Mouse (Mus musculus): ENCODE measurements around the gene Olfr462. TPM values are rescaled to one million over a fixed set of nuclear protein-coding genes. Genes with fewer than 3 reads are reported as not detected.
A peak's percentile ranks its signal among the peaks of the same experiment; 100 is the strongest.
"Not testable (repeated sequence)": the region's sequence is repeated elsewhere in the genome, so short reads cannot be mapped to it uniquely, and the experiment has no call there.

Gene Olfr462
- polyA plus RNA-seq, 2 experiments = not detected

DNA sequence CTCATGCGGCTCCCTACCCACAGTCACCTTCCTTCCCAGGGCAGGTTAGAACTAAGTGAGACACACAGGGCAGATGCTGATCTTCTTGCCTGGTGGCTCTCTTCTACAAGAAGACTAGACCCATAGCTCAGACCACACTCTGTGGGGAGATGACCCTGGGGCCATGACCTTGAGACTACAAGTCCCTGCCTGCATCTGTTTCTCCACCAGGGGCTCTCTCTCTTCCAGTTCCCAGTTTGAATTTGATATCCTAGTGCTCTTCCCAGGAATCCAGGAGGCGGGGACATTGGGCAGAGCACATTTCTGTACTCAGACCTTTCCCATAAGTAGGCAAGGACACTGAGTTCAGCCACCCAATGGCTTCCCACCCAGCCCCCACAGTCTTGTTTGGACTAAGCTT is 22.0 kb downstream of the Olfr462 start:
- no peak for ATAC-seq (ENCODE audit: insufficient read depth)
- Histone ChIP-seq H3K36me3 (replicated peaks; ENCODE audit: control insufficient read depth, insufficient read depth, low read depth) (no peaks in the 10 kb centered on the region), H3K4me3 (ENCODE audit: insufficient read depth in 1 of 2, low read depth in 2 of 2, low read length in 2 of 2) (no peak overlapping the region), H3K27me3 (ENCODE audit: control insufficient read depth, insufficient read depth, low read length) (no peaks in the 10 kb centered on the region), H3K4me1 (replicated peaks; ENCODE audit: control insufficient read depth in 2 of 2, insufficient read depth in 2 of 2, low read length in 1 of 2) (no peaks in the 10 kb centered on the region), H3K4me2 (ENCODE audit: low read depth) (no peak overlapping the region), H3K9me3 (ENCODE audit: control insufficient read depth, low read length) (no peaks in the 10 kb centered on the region), H3K9ac (replicated peaks) (no peak overlapping the region), H3K27ac (no peak overlapping the region)
- TF ChIP-seq CTCF (IDR thresholded peaks at IDR 0.05; ENCODE audit: low read depth) = no peak
- WGBS (ENCODE audit: insufficient replicate concordance) = 55% methylated on average over 2 of the region's 2 CpGs
- DNase-seq (ENCODE audit: low read depth in 3 of 3, low spot score in 3 of 3) = no peak

DNA sequence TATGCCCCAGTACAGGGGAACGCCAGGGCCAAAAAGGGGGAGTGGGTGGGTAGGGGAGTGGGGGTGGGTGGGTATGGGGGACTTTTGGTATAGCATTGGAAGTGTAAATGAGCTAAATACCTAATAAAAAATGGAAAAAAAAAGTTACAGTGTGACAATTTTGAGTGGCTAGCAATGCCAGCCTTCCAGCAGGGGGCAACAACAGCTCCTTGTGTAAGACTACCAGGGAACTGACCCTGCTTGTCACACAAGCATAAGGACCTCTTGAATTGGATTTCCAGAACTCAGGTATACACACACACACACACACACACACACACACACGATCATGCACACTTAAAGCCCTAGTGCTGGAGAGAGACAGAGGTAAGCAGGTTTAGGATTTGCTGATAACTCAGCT is 25.2 kb downstream of the Olfr462 start:
- H3K27ac ChIP-seq; DNase-seq (ENCODE audit: low read depth in 3 of 3, low spot score in 3 of 3); H3K27me3 ChIP-seq (ENCODE audit: control insufficient read depth, insufficient read depth, low read length): not testable (repeated sequence)

DNA sequence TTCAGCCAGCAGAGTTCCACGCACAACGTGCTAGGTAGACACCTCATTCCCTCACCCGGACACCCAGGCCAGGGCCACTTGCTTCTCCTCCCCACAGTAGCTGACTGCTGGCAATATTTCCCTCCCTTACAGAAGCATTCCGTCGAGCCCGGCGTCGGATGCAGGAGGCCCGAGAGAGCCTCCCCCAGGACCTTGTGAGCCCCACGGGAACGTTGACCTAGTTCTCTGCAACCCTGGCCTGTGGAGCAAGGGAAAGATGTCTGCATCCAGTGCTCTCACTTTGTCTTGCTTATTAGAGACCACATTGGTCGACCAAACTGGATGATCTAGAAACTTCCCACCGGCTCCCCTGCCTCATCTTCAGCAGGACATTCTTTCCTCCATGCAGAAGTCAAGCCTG is 29.3 kb downstream of the Olfr462 start:
- Histone ChIP-seq H3K4me1 (replicated peaks; ENCODE audit: control insufficient read depth in 2 of 2, insufficient read depth in 2 of 2, low read length in 1 of 2) (no peaks in the 10 kb centered on the region), H3K36me3 (replicated peaks; ENCODE audit: control insufficient read depth, insufficient read depth, low read depth) (no peaks in the 10 kb centered on the region), H3K27ac (no peak overlapping the region), H3K4me3 (ENCODE audit: insufficient read depth in 1 of 2, low read depth in 2 of 2, low read length in 2 of 2) (no peak overlapping the region), H3K27me3 (ENCODE audit: control insufficient read depth, insufficient read depth, low read length) (no peaks in the 10 kb centered on the region), H3K9ac (replicated peaks) (no peak overlapping the region), H3K4me2 (ENCODE audit: low read depth) (no peak overlapping the region), H3K9me3 (ENCODE audit: control insufficient read depth, low read length) (no peaks in the 10 kb centered on the region)
- TF ChIP-seq EP300 (IDR thresholded peaks at IDR 0.05; ENCODE audit: low read depth) (no peak), CTCF (IDR thresholded peaks at IDR 0.05; ENCODE audit: low read depth) (no peak)
- 72% methylated on average over 13 of the region's 13 CpGs for WGBS (ENCODE audit: insufficient replicate concordance)
- DNase-seq (ENCODE audit: low read depth in 3 of 3, low spot score in 3 of 3) (no peak), ATAC-seq (ENCODE audit: insufficient read depth) (no peak)

More for the DNA sequence above, 25.2 kb downstream of the Olfr462 start:
- not testable (repeated sequence) for H3K36me3 ChIP-seq (replicated peaks; ENCODE audit: control insufficient read depth, insufficient read depth, low read depth); ATAC-seq (ENCODE audit: insufficient read depth); H3K4me1 ChIP-seq (replicated peaks; ENCODE audit: control insufficient read depth in 2 of 2, insufficient read depth in 2 of 2, low read length in 1 of 2); H3K4me3 ChIP-seq (ENCODE audit: insufficient read depth in 1 of 2, low read depth in 2 of 2, low read length in 2 of 2); H3K9ac ChIP-seq (replicated peaks); H3K9me3 ChIP-seq (ENCODE audit: control insufficient read depth, low read length); H3K4me2 ChIP-seq (ENCODE audit: low read depth)
- TF ChIP-seq CTCF (IDR thresholded peaks at IDR 0.05; ENCODE audit: low read depth) = peak; percentile 13; the same call in 1 of the 2 replicates
- WGBS (ENCODE audit: insufficient replicate concordance) = 32% methylated on average over 1 of the region's 2 CpGs

DNA sequence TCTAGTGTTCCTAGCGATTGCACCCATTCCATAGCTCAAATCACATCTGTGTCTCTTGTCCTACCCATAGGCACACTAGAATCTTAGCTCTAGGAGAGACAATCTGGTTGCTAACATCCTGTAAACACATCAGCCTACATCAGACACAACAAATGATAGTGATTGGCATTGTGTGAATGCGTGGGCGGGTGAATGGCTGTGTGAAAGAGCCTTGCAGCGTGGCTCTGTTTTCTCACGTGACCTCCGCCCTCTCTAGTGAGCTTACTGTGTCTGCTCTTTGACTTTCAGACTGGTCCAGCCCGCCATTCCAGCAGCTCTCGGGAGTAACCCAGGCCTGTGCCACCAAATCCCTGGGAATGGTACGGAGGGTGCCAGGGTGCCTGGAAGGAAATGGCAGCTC is 31.6 kb downstream of the Olfr462 start:
- Histone ChIP-seq H3K9me3 (ENCODE audit: control insufficient read depth, low read length) (no peaks in the 10 kb centered on the region), H3K36me3 (replicated peaks; ENCODE audit: control insufficient read depth, insufficient read depth, low read depth) (no peaks in the 10 kb centered on the region), H3K27me3 (ENCODE audit: control insufficient read depth, insufficient read depth, low read length) (no peaks in the 10 kb centered on the region), H3K4me3 (ENCODE audit: insufficient read depth in 1 of 2, low read depth in 2 of 2, low read length in 2 of 2) (no peak overlapping the region), H3K27ac (no peak overlapping the region), H3K4me1 (replicated peaks; ENCODE audit: control insufficient read depth in 2 of 2, insufficient read depth in 2 of 2, low read length in 1 of 2) (no peaks in the 10 kb centered on the region), H3K4me2 (ENCODE audit: low read depth) (no peak overlapping the region), H3K9ac (replicated peaks) (no peak overlapping the region)
- ATAC-seq (ENCODE audit: insufficient read depth) (no peak), DNase-seq (ENCODE audit: low read depth in 3 of 3, low spot score in 3 of 3) (no peak)
- no peak for TF ChIP-seq CTCF (IDR thresholded peaks at IDR 0.05; ENCODE audit: low read depth)
- no peak for TF ChIP-seq EP300 (IDR thresholded peaks at IDR 0.05; ENCODE audit: low read depth)
- WGBS (ENCODE audit: insufficient replicate concordance) = 68% methylated on average over 9 of the region's 9 CpGs

DNA sequence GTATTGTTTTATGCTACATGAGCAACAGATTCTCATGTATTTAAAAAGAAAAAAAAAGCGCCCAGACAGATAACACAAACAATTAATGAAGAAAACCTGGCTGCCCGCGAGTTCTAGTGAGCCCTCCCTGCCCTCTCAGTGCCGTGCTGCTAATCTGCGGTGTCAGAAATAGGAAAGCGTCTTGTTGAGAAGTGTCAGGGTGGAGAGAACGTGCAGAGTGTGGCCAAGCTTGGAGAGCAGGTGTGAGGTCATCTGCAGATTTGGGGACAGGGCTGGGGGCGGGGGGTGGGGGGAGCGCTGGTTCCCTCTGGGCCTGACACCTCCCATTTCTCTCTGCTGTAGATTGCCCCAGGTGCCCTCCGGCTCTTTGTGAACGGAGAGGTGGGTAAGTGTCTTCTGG is 32.8 kb downstream of the Olfr462 start:
- H3K9me3 ChIP-seq (ENCODE audit: control insufficient read depth, low read length) = no peaks in the 10 kb centered on the region
- no peak overlapping the region for H3K9ac ChIP-seq (replicated peaks)
- H3K4me3 ChIP-seq (ENCODE audit: insufficient read depth in 1 of 2, low read depth in 2 of 2, low read length in 2 of 2) = no peak overlapping the region
- H3K27ac ChIP-seq = no peak overlapping the region
- 69% methylated on average over 11 of the region's 11 CpGs for WGBS (ENCODE audit: insufficient replicate concordance)
- DNase-seq (ENCODE audit: low read depth in 3 of 3, low spot score in 3 of 3) = no peak
- no peak overlapping the region for H3K4me2 ChIP-seq (ENCODE audit: low read depth)
- H3K4me1 ChIP-seq (replicated peaks; ENCODE audit: control insufficient read depth in 2 of 2, insufficient read depth in 2 of 2, low read length in 1 of 2) = no peaks in the 10 kb centered on the region
- no peak for ATAC-seq (ENCODE audit: insufficient read depth)
- TF ChIP-seq CTCF (IDR thresholded peaks at IDR 0.05; ENCODE audit: low read depth) = no peak
- no peak for TF ChIP-seq EP300 (IDR thresholded peaks at IDR 0.05; ENCODE audit: low read depth)
- no peaks in the 10 kb centered on the region for H3K27me3 ChIP-seq (ENCODE audit: control insufficient read depth, insufficient read depth, low read length)
- no peaks in the 10 kb centered on the region for H3K36me3 ChIP-seq (replicated peaks; ENCODE audit: control insufficient read depth, insufficient read depth, low read depth)
